Comparison of ENCODE assay signal across 8 mouse cellular contexts in the genomic region with DNA sequence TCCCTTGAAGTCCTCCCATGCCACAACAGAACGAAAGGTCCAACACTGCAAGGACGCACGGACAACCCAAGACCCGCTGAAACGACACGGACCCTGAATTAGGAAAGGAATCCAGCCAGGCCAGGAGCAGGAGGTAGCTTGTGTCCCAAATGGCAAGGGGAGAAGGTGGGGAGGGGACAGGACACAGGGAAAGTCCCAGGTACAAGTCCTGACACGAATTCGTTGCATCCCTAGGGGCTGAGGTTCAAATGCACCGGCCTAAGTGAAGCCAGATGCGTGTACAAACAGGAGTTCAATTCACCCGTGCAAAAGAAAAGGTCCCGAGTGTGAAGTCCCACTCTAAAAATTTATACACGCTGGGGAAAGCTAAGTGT. TPM values are rescaled to one million over a fixed set of nuclear protein-coding genes. Genes with fewer than 3 reads are reported as not detected.
A peak's percentile ranks its signal among the peaks of the same experiment; 100 is the strongest.
DNase-seq lines count a peak whose midpoint lies in the region; ATAC-seq and TF ChIP-seq lines count a peak whose summit lies in the region.

No protein-coding gene starts in this region.

- peaks cover 17% of the 10 kb centered on the region for H3K4me1 ChIP-seq in kidney, embryonic 16.5 days (ENCODE audit: insufficient read depth, low read length)
- no peaks in the 10 kb centered on the region for H3K4me1 ChIP-seq in cortical plate, adult 2 months (ENCODE audit: control insufficient read depth, insufficient read depth, low read length)
- peaks cover 18% of the 10 kb centered on the region for H3K4me1 ChIP-seq in hindbrain, embryonic 14.5 days (replicated peaks; ENCODE audit: control insufficient read depth, insufficient read depth, low read length)
- peaks cover 16% of the 10 kb centered on the region for H3K4me1 ChIP-seq in midbrain, embryonic 16.5 days (ENCODE audit: control insufficient read depth, insufficient read depth, low read length)

- no peaks in the 10 kb centered on the region for H3K27me3 ChIP-seq in kidney, embryonic 16.5 days (ENCODE audit: insufficient read depth, low read length)
- no peaks in the 10 kb centered on the region for H3K27me3 ChIP-seq in hindbrain, embryonic 14.5 days (ENCODE audit: control insufficient read depth, insufficient read depth, low read length)
- H3K27me3 ChIP-seq in midbrain, embryonic 16.5 days (ENCODE audit: control insufficient read depth, insufficient read depth, low read depth, low read length): no peaks in the 10 kb centered on the region

- TF ChIP-seq POLR2A in cortical plate, adult 2 months (IDR thresholded peaks at IDR 0.05; ENCODE audit: extremely low read depth, insufficient read depth, low read length): no peak

- H3K27ac ChIP-seq in kidney, embryonic 16.5 days (ENCODE audit: low read length): peak overlapping the region; percentile 100
- H3K27ac ChIP-seq in cortical plate, adult 2 months (ENCODE audit: insufficient read depth, low read length): no peak overlapping the region
- peak overlapping the region; percentile 100 for H3K27ac ChIP-seq in hindbrain, embryonic 14.5 days
- H3K27ac ChIP-seq in midbrain, embryonic 16.5 days (ENCODE audit: low read length): peak overlapping the region; percentile 99

- no peak for ATAC-seq in kidney, embryonic 16.5 days (ENCODE audit: low FRiP score, low TSS enrichment)
- ATAC-seq in hindbrain, embryonic 14.5 days (ENCODE audit: low FRiP score): no peak
- ATAC-seq in midbrain, embryonic 16.5 days: no peak
- no peak for ATAC-seq in activated CD4-positive, CD25-positive, alpha-beta regulatory T cell, adult 4 months

- H3K9me3 ChIP-seq in kidney, embryonic 16.5 days (ENCODE audit: low read length): no peaks in the 10 kb centered on the region
- H3K9me3 ChIP-seq in hindbrain, embryonic 14.5 days (ENCODE audit: control insufficient read depth, low read length): no peaks in the 10 kb centered on the region
- H3K9me3 ChIP-seq in midbrain, embryonic 16.5 days (replicated peaks; ENCODE audit: control insufficient read depth, low read length, poor library complexity, severe bottlenecking): no peaks in the 10 kb centered on the region

- peak overlapping the region; percentile 86 for H3K4me3 ChIP-seq in kidney, embryonic 16.5 days (ENCODE audit: low read length)
- H3K4me3 ChIP-seq in cortical plate, adult 2 months (ENCODE audit: insufficient read depth, low read length): peak overlapping the region; percentile 47
- peak overlapping the region; percentile 59 for H3K4me3 ChIP-seq in hindbrain, embryonic 14.5 days (replicated peaks; ENCODE audit: low read length)
- H3K4me3 ChIP-seq in midbrain, embryonic 16.5 days (ENCODE audit: low read depth, low read length): peak overlapping the region; percentile 89

- TF ChIP-seq CTCF in cortical plate, adult 2 months (IDR thresholded peaks at IDR 0.05; ENCODE audit: extremely low read depth, insufficient read depth, low read length): no peak

- no peak for DNase-seq in kidney, postnatal 14 days
- DNase-seq in hindbrain, embryonic 14.5 days (ENCODE audit: low spot score): no peak
- DNase-seq in thymus, postnatal 14 days: no peak
- no peak for DNase-seq in adrenal gland, postnatal 4 days (ENCODE audit: low spot score in 2 of 2)

- H3K9ac ChIP-seq in kidney, embryonic 16.5 days (replicated peaks; ENCODE audit: low read length): peak overlapping the region; percentile 95
- H3K9ac ChIP-seq in hindbrain, embryonic 14.5 days: peak overlapping the region; percentile 91
- peak overlapping the region; percentile 91 for H3K9ac ChIP-seq in midbrain, embryonic 16.5 days (ENCODE audit: low read depth, low read length)

- 1% methylated on average over 13 of the region's 13 CpGs for WGBS in kidney, embryonic 16.5 days
- under 1% methylated on average over 13 of the region's 13 CpGs for WGBS in hindbrain, embryonic 14.5 days
- 2% methylated on average over 13 of the region's 13 CpGs for WGBS in midbrain, embryonic 16.5 days

- H3K36me3 ChIP-seq in kidney, embryonic 16.5 days (ENCODE audit: insufficient read depth, low read length): peaks cover 41% of the 10 kb centered on the region
- H3K36me3 ChIP-seq in hindbrain, embryonic 14.5 days (replicated peaks; ENCODE audit: control insufficient read depth, insufficient read depth): peaks cover 37% of the 10 kb centered on the region
- peaks cover 31% of the 10 kb centered on the region for H3K36me3 ChIP-seq in midbrain, embryonic 16.5 days (ENCODE audit: control insufficient read depth, insufficient read depth, low read length)

- H3K4me2 ChIP-seq in kidney, embryonic 16.5 days (replicated peaks; ENCODE audit: low read depth, low read length): peak overlapping the region; percentile 98
- peak overlapping the region; percentile 99 for H3K4me2 ChIP-seq in hindbrain, embryonic 14.5 days (replicated peaks)
- peak overlapping the region; percentile 65 for H3K4me2 ChIP-seq in midbrain, embryonic 16.5 days (ENCODE audit: low read length)

RNA-seq across cellular contexts. Expression of a gene that starts 1.1 kb away (rescaled TPM):
- 12.9 and 13.8 TPM in 2 replicates for polyA plus RNA-seq in kidney, embryonic 16.5 days (2015; fragmentation: Nextera tagmentation; extraction: Ambion mirVana)
- 14.6 and 15.5 TPM in 2 replicates for polyA plus RNA-seq in cortical plate, adult 2 months (2012; rRNA removed)
- polyA plus RNA-seq in hindbrain, embryonic 14.5 days (2014; fragmentation: Nextera tagmentation; extraction: Ambion mirVana): 16.5 and 16.8 TPM in 2 replicates
- polyA plus RNA-seq in midbrain, embryonic 16.5 days (2015; fragmentation: Nextera tagmentation; extraction: Ambion mirVana): 13.6 and 13.9 TPM in 2 replicates
- polyA plus RNA-seq in activated CD4-positive, CD25-positive, alpha-beta regulatory T cell, adult 4 months (2017; shearing (Covaris generic)): 10 to 100 TPM in 1 of 2 experiments, 1 to 10 TPM in 1; 9.5 to 11.4 TPM
- 10 to 100 TPM; 76.4 to 85.1 TPM for total RNA-seq in adrenal gland, postnatal 4 days (2021)

RNA-seq across cellular contexts. Expression of a gene that starts 10.6 kb away (rescaled TPM):
- polyA plus RNA-seq in kidney, embryonic 16.5 days (2015; fragmentation: Nextera tagmentation; extraction: Ambion mirVana): 85.2 and 86.3 TPM in 2 replicates
- 89.5 and 92.3 TPM in 2 replicates for polyA plus RNA-seq in cortical plate, adult 2 months (2012; rRNA removed)
- 57.9 and 62.1 TPM in 2 replicates for polyA plus RNA-seq in hindbrain, embryonic 14.5 days (2014; fragmentation: Nextera tagmentation; extraction: Ambion mirVana)
- polyA plus RNA-seq in midbrain, embryonic 16.5 days (2015; fragmentation: Nextera tagmentation; extraction: Ambion mirVana): 64.1 and 67.7 TPM in 2 replicates
- polyA plus RNA-seq in activated CD4-positive, CD25-positive, alpha-beta regulatory T cell, adult 4 months (2017; shearing (Covaris generic)): 100 to 1,000 TPM; 143 to 161 TPM
- total RNA-seq in adrenal gland, postnatal 4 days (2021): 10 to 100 TPM; 61.1 to 71.2 TPM

RNA-seq across cellular contexts. Expression of a gene that starts 10.9 kb away (rescaled TPM):
- 42.4 and 44.9 TPM in 2 replicates for polyA plus RNA-seq in kidney, embryonic 16.5 days (2015; fragmentation: Nextera tagmentation; extraction: Ambion mirVana)
- 21.4 and 23.2 TPM in 2 replicates for polyA plus RNA-seq in cortical plate, adult 2 months (2012; rRNA removed)
- polyA plus RNA-seq in hindbrain, embryonic 14.5 days (2014; fragmentation: Nextera tagmentation; extraction: Ambion mirVana): 12.8 and 13.9 TPM in 2 replicates
- 12.5 and 13.6 TPM in 2 replicates for polyA plus RNA-seq in midbrain, embryonic 16.5 days (2015; fragmentation: Nextera tagmentation; extraction: Ambion mirVana)
- polyA plus RNA-seq in activated CD4-positive, CD25-positive, alpha-beta regulatory T cell, adult 4 months (2017; shearing (Covaris generic)): 1 to 10 TPM in 1 of 2 experiments, under 1 TPM in 1; 0.41 to 1.2 TPM
- 10 to 100 TPM; 17.9 to 18.6 TPM for total RNA-seq in adrenal gland, postnatal 4 days (2021)

RNA-seq across cellular contexts. Expression of a gene that starts 33.8 kb away (rescaled TPM):
- 42.9 and 44.1 TPM in 2 replicates for polyA plus RNA-seq in kidney, embryonic 16.5 days (2015; fragmentation: Nextera tagmentation; extraction: Ambion mirVana)
- 34.2 and 38.3 TPM in 2 replicates for polyA plus RNA-seq in cortical plate, adult 2 months (2012; rRNA removed)
- polyA plus RNA-seq in hindbrain, embryonic 14.5 days (2014; fragmentation: Nextera tagmentation; extraction: Ambion mirVana): 14.2 and 15.2 TPM in 2 replicates
- polyA plus RNA-seq in midbrain, embryonic 16.5 days (2015; fragmentation: Nextera tagmentation; extraction: Ambion mirVana): 12.2 and 12.4 TPM in 2 replicates
- polyA plus RNA-seq in activated CD4-positive, CD25-positive, alpha-beta regulatory T cell, adult 4 months (2017; shearing (Covaris generic)): 1 to 10 TPM; 4.5 to 6.1 TPM
- total RNA-seq in adrenal gland, postnatal 4 days (2021): 10 to 100 TPM; 58.9 to 59.7 TPM

RNA-seq across cellular contexts. Expression of a gene that starts 35.4 kb away (rescaled TPM):
- polyA plus RNA-seq in kidney, embryonic 16.5 days (2015; fragmentation: Nextera tagmentation; extraction: Ambion mirVana): 30.6 and 36.4 TPM in 2 replicates
- polyA plus RNA-seq in cortical plate, adult 2 months (2012; rRNA removed): 126 and 128 TPM in 2 replicates
- 59.7 and 61.9 TPM in 2 replicates for polyA plus RNA-seq in hindbrain, embryonic 14.5 days (2014; fragmentation: Nextera tagmentation; extraction: Ambion mirVana)
- 42.4 and 47.8 TPM in 2 replicates for polyA plus RNA-seq in midbrain, embryonic 16.5 days (2015; fragmentation: Nextera tagmentation; extraction: Ambion mirVana)
- polyA plus RNA-seq in activated CD4-positive, CD25-positive, alpha-beta regulatory T cell, adult 4 months (2017; shearing (Covaris generic)): 1 to 10 TPM; 8.6 to 8.7 TPM
- 100 to 1,000 TPM; 114 TPM for total RNA-seq in adrenal gland, postnatal 4 days (2021)
